Mouse (Mus musculus) fat pad, adult 2 months (tissue): ENCODE results near the gene Npw.

Experiments
- DNase-seq: peaks from one replicate; pipeline ENCODE4 v3.0.0-alpha.2; 2011; ENCODE audit warnings: low read depth, low spot score; ENCODE audit errors: extremely low read depth

The Npw gene

DNA sequence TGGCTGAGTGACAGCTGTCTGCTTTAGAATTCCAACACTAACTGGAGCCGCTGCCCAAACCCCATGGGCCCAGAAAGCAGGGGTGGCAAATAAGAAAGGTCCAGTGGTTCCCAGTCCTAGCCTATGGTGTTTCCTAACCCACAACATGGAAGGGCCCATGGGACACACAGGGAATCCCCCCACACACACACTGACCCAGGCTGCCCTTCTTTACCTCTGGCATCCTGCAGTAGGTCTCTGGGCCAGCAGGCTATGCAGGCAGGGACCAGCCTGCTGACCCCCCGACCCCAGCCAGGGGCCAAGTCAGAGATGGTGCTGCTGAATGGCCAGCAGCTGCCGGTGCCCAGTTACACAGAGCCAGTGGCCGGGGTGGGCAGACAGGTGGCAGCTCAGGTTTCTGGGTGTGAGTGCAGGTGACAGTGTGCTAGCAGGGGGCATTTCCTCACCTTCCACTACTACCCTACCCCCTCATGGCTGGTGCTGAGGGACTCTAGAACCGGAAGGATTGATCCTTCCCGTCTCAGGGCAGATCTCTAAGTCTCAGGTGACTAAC lies 15.4 kb downstream of the Npw start:
- no peak for DNase-seq

DNA sequence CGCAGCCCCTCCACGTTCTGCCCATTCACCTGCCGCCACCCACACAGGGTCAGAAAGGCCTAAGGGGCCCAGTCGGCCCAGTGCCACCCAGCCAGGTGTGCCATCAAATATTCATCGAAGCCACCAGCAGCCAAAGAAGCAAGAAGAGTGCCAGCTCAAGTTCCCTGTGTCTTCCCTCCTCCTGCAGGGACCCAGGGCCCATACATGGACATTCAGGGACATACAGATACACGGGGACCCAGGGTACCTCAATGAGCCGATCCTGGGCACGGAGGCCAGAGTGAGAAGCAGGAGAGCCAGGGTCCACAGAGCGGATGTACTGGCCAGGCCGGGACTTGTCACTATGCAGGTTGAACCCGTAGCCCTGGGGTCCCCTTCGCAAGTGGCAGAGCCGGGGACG lies 16.3 kb downstream of the Npw start:
- DNase-seq = no peak

GRCm38 (mm10) chr17:24640581-24640980 lies 17.7 kb downstream of the Npw start:
- DNase-seq = no peak

DNA sequence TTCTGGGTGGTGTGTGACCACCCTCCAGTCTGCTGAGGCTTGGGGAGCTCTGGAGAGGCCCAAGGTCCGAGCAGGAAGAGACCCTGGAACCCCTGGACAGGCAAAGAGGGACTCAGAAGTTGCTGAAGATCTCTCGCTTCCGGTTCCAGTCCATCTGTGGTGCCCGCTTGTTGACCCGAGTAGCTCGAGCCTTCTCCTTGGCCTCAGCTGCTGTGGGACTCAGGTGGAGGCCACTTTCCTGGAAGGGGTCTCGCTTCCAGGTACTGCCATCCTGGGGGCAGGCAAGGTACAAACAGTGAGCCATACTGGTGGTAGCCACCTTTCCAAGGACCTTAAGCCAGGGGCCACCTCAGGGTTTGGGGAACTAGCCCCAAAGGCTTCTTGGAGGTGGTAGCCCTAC lies 18.1 kb downstream of the Npw start:
- no peak for DNase-seq

DNA sequence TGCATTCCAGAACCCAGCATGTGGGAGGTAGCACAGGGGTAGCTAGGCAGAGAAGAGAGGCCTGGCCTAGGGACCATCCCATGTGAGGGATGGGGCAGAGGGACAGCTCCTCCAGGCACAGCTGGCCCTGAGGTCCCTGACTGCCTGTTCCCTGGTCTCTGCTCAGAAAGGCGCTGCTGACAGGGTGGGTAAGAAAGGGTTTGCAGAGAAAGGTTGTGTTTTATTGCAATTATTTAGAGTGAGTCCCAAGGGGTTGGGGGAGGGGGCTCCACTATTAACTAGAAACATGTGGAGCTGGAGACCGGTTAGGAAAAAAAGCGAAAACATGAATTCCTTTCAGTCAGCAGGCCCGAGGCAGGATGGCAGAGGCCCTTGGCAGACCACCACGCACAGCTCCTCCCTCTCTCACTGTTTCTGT lies 18.7 kb downstream of the Npw start:
- no peak for DNase-seq

GRCm38 (mm10) chr17:24638840-24639239 lies 19.4 kb downstream of the Npw start:
- no peak for DNase-seq

GRCm38 (mm10) chr17:24638214-24638613 lies 20.0 kb downstream of the Npw start:
- no peak for DNase-seq

DNA sequence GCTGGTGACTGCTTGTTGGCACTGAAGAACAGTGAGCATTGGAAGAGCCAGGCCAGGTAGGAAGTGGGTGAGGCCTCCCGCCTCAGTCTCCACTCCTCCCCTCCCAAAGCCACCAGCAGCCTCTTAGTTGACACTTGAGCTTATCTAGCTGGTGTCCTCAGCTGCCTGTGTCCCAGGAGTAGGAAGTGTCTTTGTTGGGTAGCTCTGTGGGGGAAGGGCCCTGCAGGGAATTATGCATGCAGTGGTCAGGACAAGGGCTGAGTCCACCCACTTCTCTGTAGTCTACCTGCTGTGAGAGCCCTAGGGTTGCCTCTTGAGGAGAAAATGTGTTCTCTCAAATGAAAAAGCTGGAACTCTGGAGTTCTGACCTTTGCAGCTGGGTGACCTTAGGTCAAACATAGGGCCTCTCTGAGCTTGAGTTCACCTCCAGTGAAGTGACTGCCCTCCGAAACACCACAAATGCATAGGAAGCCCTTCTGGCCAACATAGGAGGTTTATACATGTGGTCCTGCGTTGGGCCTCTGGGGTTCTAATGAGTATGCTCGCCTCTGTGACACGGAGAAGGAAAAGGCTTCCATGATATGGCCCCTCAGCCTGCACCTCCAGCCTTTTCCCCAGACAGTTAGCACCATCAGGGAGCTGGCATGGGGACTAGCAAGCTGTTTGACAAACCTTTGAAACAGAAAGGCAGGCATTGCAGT lies 21.3 kb downstream of the Npw start:
- DNase-seq = no peak

- no peak for DNase-seq
These were observed 22.6 kb downstream of the Npw start for GRCm38 (mm10) chr17:24635694-24636093.

- DNase-seq = no peak
These were observed 23.2 kb downstream of the Npw start for GRCm38 (mm10) chr17:24635024-24635423.

GRCm38 (mm10) chr17:24633831-24634230 lies 24.4 kb downstream of the Npw start:
- DNase-seq = no peak

GRCm38 (mm10) chr17:24632813-24633449 lies 25.3 kb downstream of the Npw start:
- DNase-seq = peak; percentile 19

GRCm38 (mm10) chr17:24632167-24632812 lies 26.0 kb downstream of the Npw start, which contains the start of the genes Tsc2 and Nthl1:
TSS of gene Tsc2 (minus strand) at chr17:24632630.
TSS of gene Nthl1 (plus strand) at chr17:24632680.
- DNase-seq = no peak

- no peak for DNase-seq
These were observed 28.2 kb downstream of the Npw start for GRCm38 (mm10) chr17:24630072-24630471.

DNA sequence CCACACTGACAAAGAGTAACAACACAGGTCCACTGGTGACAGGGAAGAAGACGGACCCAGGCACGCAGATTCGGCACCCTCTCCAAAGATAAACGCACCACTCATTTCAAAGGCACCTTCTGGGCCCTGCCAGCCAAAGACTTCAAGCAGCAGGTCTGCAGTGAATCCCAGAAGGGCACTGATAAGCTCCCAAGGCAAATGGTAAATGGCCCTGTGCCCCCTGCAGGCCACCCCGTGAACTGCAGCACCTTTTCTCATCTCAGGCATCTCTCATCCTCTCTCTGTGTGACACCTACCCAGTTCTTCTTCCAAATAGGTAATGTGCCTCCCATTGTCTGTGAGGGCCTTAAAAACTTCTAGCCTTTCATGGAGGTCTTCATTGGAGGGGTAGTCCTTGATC lies 29.6 kb downstream of the Npw start:
- no peak for DNase-seq

GRCm38 (mm10) chr17:24625472-24625871 lies 32.8 kb downstream of the Npw start:
- no peak for DNase-seq

- DNase-seq = no peak
These were observed 40.6 kb downstream of the Npw start for GRCm38 (mm10) chr17:24617561-24618194.

GRCm38 (mm10) chr17:24610711-24611110 lies 47.5 kb downstream of the Npw start:
- no peak for DNase-seq

DNA sequence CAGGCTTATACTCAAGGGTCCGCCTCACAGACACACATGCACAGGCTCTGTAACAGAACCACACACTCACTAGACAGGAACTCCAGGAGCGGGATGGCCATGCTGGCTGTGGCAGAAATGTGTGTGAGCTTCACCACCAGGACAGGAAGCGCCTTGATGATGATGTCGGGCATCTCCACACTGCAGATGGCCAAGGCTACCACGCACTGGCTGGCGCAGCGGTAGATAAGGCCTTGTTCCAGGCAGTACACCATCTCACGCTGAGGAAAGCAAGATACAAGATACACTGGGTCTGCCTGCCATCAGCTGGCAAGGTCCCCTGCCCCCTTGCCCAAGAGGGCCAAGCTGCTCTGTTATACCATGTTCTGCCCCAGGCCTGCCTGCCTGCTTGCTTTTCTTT lies 49.4 kb downstream of the Npw start:
- DNase-seq = no peak

DNA sequence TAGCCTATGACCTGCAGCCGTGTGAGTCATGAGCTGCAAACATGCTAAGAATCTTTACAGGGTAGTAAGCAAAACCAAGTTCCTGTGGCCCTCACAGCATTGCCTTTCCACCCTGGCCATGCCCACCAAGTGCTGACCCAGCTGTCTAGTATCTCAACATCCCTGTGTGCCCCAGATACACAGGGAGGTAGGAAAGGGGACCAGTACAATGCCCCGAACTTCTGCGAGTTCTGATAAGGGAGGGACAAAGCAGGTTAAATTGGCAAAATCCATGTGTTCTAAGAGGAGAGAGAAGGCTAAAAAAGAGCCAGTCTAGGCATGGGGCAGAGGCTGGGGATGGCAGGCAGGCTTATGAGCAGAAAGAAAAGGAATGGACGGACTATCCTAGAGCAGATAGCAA lies 49.9 kb downstream of the Npw start:
- DNase-seq = no peak
